Mouse (Mus musculus) C2C12 (cell line): ENCODE results near the gene Ing1.

Experiments
- CTCF ChIP-seq: IDR thresholded peaks from one replicate; pipeline ENCODE4 v1.5.1; 2011; ENCODE audit not compliant: control insufficient read depth, insufficient read depth, insufficient read length
- MYOD1 ChIP-seq: IDR thresholded peaks from one replicate; pipeline ENCODE4 v1.6.1; 2011; ENCODE audit warnings: low read depth; ENCODE audit not compliant: control insufficient read depth, insufficient read length

DNA sequence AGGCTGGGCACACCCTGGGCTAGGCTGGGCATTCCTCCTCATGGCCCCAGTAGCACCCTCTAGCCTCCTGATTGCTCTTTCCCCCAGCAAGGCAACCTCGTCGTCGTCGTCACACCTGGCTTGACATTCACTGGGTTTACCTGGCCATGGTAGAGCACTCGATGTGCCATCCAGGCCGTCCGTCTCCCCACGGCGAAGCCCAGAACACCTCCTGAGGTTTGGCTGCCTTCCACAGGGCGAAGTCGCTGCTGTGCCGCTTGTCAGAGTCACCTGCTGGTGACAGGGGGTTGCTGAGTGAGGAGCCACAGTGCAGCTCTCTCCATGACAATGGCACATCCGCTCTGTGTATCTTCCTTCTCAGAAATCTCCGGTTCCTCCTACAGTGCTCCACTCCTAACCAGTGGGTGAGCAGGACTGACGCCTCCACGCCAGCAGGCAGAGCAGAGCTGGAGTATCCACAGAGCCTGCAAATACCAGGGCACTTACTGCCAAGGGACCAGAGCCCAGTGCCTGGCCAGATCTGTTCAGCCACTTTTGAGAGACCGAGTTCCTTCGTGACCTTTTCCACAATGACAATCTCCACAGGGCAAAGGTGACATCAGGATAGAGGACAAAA lies 25.1 kb upstream of the Ing1 start:
- no peak for TF ChIP-seq CTCF
- TF ChIP-seq MYOD1, result no peak
